Mouse (Mus musculus): ENCODE results near the gene Alg6. TPM values are rescaled to one million over a fixed set of nuclear protein-coding genes. Genes with fewer than 3 reads are reported as not detected.

The Alg6 gene
- 1 to 10 TPM; 5.9 to 7.0 TPM for total RNA-seq (2021)
- polyA plus RNA-seq (2012; rRNA removed) = 1.8 and 5.8 TPM in 2 replicates
- long read RNA-seq, partial matches to known transcripts = 0 of 10 reads
- long read RNA-seq, other reads (novel, unspliced or antisense) = 7 of 10 reads

DNA sequence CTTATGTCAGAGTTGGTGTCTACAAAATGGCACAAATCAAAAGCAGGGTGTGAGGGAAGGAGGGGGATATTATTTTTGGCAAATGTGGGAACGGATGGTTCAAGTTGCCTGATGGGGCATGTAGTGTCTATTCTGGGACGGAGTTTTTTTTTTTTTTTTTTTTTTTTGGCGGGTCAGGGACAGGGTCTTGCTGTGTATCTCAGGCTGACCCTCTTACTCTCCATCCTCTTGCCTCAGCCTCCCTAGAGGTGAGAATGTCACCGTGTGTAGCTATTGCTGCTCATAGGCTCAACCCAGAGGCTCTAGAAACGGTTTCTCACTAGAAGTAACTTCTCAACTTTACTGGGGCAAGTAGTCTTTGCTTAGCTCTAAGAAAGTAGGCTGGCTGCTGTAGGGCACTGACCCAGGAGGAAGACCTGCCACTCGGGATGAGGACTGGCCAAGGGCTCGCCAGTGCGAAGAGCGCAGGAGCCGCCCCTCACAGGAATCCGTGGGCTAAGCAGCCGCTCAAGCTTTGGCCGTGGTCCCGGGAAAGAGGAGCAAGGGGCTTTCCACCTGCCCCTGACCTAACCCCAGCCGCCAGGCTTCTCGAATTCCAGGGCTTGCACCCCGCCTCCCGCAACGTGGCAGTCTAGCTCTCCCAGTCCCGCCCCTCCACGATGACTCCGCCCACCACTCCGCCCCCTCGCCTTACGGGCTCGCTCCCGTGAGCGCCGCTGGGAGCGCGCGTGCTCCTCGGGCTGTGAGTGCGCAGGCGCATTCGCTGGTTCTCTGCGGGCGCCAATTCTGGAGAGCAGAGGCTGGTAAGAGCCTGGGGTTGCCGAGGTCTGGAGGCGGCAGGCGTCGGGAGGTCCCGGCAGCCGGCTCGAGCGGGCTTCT lies at the start of gene Alg6:
TSS of gene Alg6 (plus strand) at position 761 of the 879 bp plus-strand sequence.
- Histone ChIP-seq H3K9ac (ENCODE audit: low read depth, low read length) (peak within 1 kb of the TSS; percentile 80), H3K79me2 (replicated peaks; ENCODE audit: control insufficient read depth, insufficient read depth, low read length) (no peaks in the 10 kb centered on the region), H3K4me1 (ENCODE audit: control insufficient read depth, insufficient read depth, low read length) (peaks cover 3% of the 10 kb centered on the region), H3K27ac (peak within 1 kb of the TSS; percentile 77), H3K36me3 (ENCODE audit: control insufficient read depth, insufficient read depth, low read length) (no peaks in the 10 kb centered on the region), H3K4me3 (peak within 1 kb of the TSS; percentile 82), H3K27me3 (ENCODE audit: control insufficient read depth, insufficient read depth, low read length) (no peaks in the 10 kb centered on the region)
- intact Hi-C loops (cut with DNase I) = loop anchor here (2.0 to 10.0 kb wide), 2 partner anchors 54 to 210 kb away; partner anchors contain the start of genes Itgb3bp and Pgm1
- DNase-seq = peak; percentile 96 to 99
- 3% methylated on average over 40 of the region's 46 CpGs for WGBS
- TF ChIP-seq POLR2A (IDR thresholded peaks at IDR 0.05; ENCODE audit: insufficient read depth, low read depth, low read length) = 0 out of 2 replicates have a peak, but pooled peaks have one; percentile 48
- TF ChIP-seq CTCF (IDR thresholded peaks at IDR 0.05) = peak; percentile 35
- no peak for TF ChIP-seq EP300 (IDR thresholded peaks at IDR 0.05; ENCODE audit: insufficient read depth, low read depth, low read length)

DNA sequence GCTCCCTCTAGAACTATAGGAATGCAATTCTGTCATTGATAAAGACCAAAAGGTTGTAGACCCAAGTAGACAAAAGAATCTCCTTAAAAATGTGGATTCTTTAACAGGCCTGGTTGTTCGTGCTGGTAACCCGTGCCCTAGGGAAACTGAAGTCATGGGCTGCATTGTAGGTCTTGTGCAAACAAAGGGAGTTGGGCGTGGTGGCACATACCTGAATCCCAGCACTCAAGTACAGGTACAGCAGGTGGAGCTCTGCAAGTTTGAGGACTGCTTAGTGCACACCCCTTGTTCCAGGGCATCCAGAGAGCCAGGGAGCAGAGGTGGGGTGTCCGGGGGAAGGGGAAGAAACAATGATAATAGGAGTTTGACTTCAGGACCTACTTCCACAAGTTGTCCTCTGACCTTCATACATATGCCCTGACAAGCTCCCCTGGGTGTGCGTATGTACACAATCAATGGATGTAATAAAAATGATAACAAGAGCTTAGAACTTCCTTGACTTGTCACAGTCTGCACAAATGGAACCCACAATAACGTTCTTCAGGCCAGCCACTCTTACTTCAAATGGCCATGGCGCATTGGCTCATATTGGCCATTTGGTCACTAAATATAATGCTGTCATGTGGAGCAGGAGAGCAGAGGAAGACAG lies 45.1 kb upstream of the Alg6 start:
- Histone ChIP-seq H3K27ac (no peak overlapping the region), H3K9ac (ENCODE audit: low read depth, low read length) (no peak overlapping the region), H3K79me2 (replicated peaks; ENCODE audit: control insufficient read depth, insufficient read depth, low read length) (no peaks in the 10 kb centered on the region), H3K27me3 (ENCODE audit: control insufficient read depth, insufficient read depth, low read length) (no peaks in the 10 kb centered on the region; the same call in 1 of the 2 replicates), H3K4me1 (ENCODE audit: control insufficient read depth, insufficient read depth, low read length) (no peaks in the 10 kb centered on the region), H3K4me3 (no peak overlapping the region), H3K36me3 (ENCODE audit: control insufficient read depth, insufficient read depth, low read length) (no peaks in the 10 kb centered on the region)
- DNase-seq = no peak
- 86% methylated on average over 7 of the region's 7 CpGs for WGBS
- no peak for TF ChIP-seq EP300 (IDR thresholded peaks at IDR 0.05; ENCODE audit: insufficient read depth, low read depth, low read length)
- no peak for TF ChIP-seq CTCF (IDR thresholded peaks at IDR 0.05)
- no peak for TF ChIP-seq POLR2A (IDR thresholded peaks at IDR 0.05; ENCODE audit: insufficient read depth, low read depth, low read length)
- intact Hi-C loops (cut with DNase I) = no loop called here

DNA sequence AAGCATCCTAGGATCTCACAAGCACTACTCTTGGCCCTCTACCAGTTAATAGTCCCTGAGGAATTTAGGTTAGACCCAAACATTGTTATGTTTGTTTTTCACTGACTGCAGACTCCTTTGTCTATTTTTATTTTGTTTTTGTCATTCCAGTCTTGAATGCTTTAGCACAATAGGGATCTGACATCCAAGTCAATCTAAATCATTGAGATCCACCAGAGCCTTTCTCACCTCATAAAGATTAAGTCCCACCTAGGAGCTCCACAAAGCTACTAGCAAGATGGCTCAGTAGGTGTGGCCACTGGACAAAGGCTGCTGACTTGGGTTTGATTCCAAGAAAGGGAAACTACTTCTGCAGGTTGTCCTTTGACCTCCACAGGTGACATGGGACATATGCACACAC lies 40.3 kb upstream of the Alg6 start:
- TF ChIP-seq EP300 (IDR thresholded peaks at IDR 0.05; ENCODE audit: insufficient read depth, low read depth, low read length) (no peak), POLR2A (IDR thresholded peaks at IDR 0.05; ENCODE audit: insufficient read depth, low read depth, low read length) (no peak), CTCF (IDR thresholded peaks at IDR 0.05) (no peak)
- no peaks in the 10 kb centered on the region for H3K27me3 ChIP-seq (ENCODE audit: control insufficient read depth, insufficient read depth, low read length)
- intact Hi-C loops (cut with DNase I) = no loop called here

DNA sequence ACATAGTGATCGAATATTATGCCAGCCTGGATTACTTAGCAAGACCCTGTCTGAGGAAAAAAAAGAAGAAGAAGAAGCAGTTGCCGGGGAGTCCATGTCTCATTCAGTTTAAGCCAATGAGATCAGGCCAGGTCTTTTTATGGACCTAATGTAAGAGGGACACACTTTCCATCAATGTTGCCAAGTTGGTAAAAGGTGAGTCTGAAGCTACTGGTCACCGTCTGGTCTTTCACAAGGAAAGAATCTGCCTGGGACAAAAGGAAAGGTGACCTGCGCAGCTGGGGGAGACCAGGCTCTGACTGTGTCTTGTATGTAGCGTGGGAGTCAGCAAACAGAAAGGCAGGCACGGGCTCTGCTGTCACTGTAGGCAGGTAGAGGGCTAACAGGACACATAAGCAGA lies 31.5 kb upstream of the Alg6 start:
- no peak overlapping the region for H3K9ac ChIP-seq (ENCODE audit: low read depth, low read length)
- peak overlapping the region; percentile 78 for H3K27ac ChIP-seq
- no peak overlapping the region for H3K4me3 ChIP-seq
- WGBS = 57% methylated on average over 6 of the region's 6 CpGs
- H3K4me1 ChIP-seq (ENCODE audit: control insufficient read depth, insufficient read depth, low read length) = no peaks in the 10 kb centered on the region; the same call in 1 of the 2 replicates
- peaks cover 4% of the 10 kb centered on the region for H3K36me3 ChIP-seq (ENCODE audit: control insufficient read depth, insufficient read depth, low read length)
- intact Hi-C loops (cut with DNase I) = no loop called here
- peak; percentile 23 to 25 for DNase-seq
- TF ChIP-seq POLR2A (IDR thresholded peaks at IDR 0.05; ENCODE audit: insufficient read depth, low read depth, low read length) (0 out of 2 replicates have a peak, but pooled peaks have one; percentile 35), EP300 (IDR thresholded peaks at IDR 0.05; ENCODE audit: insufficient read depth, low read depth, low read length) (0 out of 2 replicates have a peak, but pooled peaks have one; percentile 30), CTCF (IDR thresholded peaks at IDR 0.05) (no peak)
- no peaks in the 10 kb centered on the region for H3K27me3 ChIP-seq (ENCODE audit: control insufficient read depth, insufficient read depth, low read length)
- H3K79me2 ChIP-seq (replicated peaks; ENCODE audit: control insufficient read depth, insufficient read depth, low read length) = no peaks in the 10 kb centered on the region

More for the DNA sequence above, 40.3 kb upstream of the Alg6 start:
- H3K79me2 ChIP-seq (replicated peaks; ENCODE audit: control insufficient read depth, insufficient read depth, low read length) = no peaks in the 10 kb centered on the region
- H3K9ac ChIP-seq (ENCODE audit: low read depth, low read length) = no peak overlapping the region
- no peak for DNase-seq
- H3K4me1 ChIP-seq (ENCODE audit: control insufficient read depth, insufficient read depth, low read length) = no peaks in the 10 kb centered on the region
- H3K4me3 ChIP-seq = no peak overlapping the region
- H3K36me3 ChIP-seq (ENCODE audit: control insufficient read depth, insufficient read depth, low read length) = no peaks in the 10 kb centered on the region
- H3K27ac ChIP-seq = no peak overlapping the region

DNA sequence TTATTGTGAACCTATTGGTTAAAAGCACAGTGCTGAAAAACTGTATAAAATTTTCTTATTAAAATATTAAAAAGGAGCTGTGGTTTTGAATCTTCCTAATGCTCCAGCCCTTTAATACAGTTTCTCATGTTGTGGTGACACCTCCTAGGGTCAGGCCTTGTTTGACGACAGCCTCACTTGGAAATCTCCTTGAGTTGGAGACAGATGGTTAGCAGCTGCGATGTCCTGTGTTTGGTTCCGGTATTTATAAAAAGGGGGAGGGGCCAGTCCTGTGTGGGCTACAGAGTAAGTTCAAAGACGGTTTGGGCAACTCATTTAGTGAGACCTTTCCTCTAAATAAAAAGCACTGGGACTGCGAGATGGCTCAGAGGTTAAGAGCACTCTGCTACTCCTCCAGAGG lies 29.2 kb upstream of the Alg6 start:
- Histone ChIP-seq H3K4me3 (no peak overlapping the region), H3K27ac (no peak overlapping the region), H3K79me2 (replicated peaks; ENCODE audit: control insufficient read depth, insufficient read depth, low read length) (no peaks in the 10 kb centered on the region), H3K4me1 (ENCODE audit: control insufficient read depth, insufficient read depth, low read length) (no peaks in the 10 kb centered on the region; the same call in 1 of the 2 replicates), H3K27me3 (ENCODE audit: control insufficient read depth, insufficient read depth, low read length) (no peaks in the 10 kb centered on the region), H3K36me3 (ENCODE audit: control insufficient read depth, insufficient read depth, low read length) (peaks cover 4% of the 10 kb centered on the region), H3K9ac (ENCODE audit: low read depth, low read length) (no peak overlapping the region)
- TF ChIP-seq POLR2A (IDR thresholded peaks at IDR 0.05; ENCODE audit: insufficient read depth, low read depth, low read length) = no peak
- TF ChIP-seq EP300 (IDR thresholded peaks at IDR 0.05; ENCODE audit: insufficient read depth, low read depth, low read length) = no peak
- TF ChIP-seq CTCF (IDR thresholded peaks at IDR 0.05) = no peak
- intact Hi-C loops (cut with DNase I) = no loop called here
- WGBS = 48% methylated on average over 5 of the region's 5 CpGs
- DNase-seq = no peak

Data from heart, adult 2 months (tissue).